In the genomic region with DNA sequence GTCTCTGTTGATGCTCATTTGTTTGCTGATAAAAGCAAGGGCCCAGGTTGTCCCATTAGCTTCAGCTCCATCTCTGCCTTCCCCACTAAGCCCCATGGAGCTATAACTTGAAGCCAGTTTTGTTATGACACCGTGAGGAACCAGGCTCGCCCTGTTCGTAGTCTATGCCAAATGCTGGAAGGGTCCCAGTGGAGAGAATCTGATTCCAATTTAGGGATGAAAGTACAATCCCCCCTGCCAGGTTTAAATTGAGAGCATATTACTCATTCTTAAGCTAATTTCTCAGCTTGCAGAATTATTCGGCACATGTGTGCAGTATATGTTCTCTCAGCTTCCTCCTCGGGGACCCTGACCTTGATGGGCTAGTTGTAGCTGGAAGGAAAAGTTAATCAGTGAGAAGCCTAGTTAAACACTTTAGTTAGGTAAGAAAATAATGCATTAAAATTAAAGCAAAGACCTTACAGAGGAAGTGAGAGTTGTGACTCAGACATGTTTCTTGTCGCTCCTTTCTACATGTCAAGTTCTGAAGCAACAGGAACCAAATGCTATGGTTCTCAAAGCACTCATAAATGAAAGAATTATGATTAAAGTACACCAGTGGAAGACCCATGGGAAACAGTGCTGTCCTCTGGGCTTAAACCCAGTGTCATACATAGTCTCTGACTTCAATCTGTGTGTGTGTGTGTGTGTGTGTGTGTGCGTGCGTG, we compare ENCODE assay signal across 15 mouse cellular contexts.
DNase-seq lines count a peak whose midpoint lies in the region; ATAC-seq lines count a peak whose summit lies in the region.
"Had no signal": no experiment of that assay in that cellular context is flagged by ENCODE, and none has a peak within 500 bp of the region (broad histone marks: within the 10 kb centered on the region; RNA-seq: fewer than 3 reads in every experiment).

No protein-coding gene starts in this region.

- ATAC-seq in embryonic facial prominence, embryonic 11.5 days (replicated peaks; ENCODE audit: insufficient number of reproducible peaks, low FRiP score, low TSS enrichment, low read depth), result peak; percentile 72; the same call in 1 of the 2 replicates
- no peak for ATAC-seq in limb, embryonic 15.5 days (ENCODE audit: insufficient number of reproducible peaks, low FRiP score, low TSS enrichment, low read depth)
- ATAC-seq: midbrain, embryonic 13.5 days had no signal

- no peaks in the 10 kb centered on the region for H3K36me3 ChIP-seq in embryonic facial prominence, embryonic 11.5 days (replicated peaks; ENCODE audit: control insufficient read depth, insufficient read depth, low read depth, low read length)
- no peaks in the 10 kb centered on the region for H3K36me3 ChIP-seq in limb, embryonic 15.5 days
- H3K36me3 ChIP-seq: forebrain, embryonic 10.5 days; G1E; midbrain, embryonic 13.5 days had no signal

- H3K4me3 ChIP-seq in embryonic facial prominence, embryonic 11.5 days (ENCODE audit: low read depth, low read length), result no peak overlapping the region
- H3K4me3 ChIP-seq in limb, embryonic 15.5 days, result no peak overlapping the region
- H3K4me3 ChIP-seq: forebrain, embryonic 10.5 days; heart, adult 2 months; midbrain, embryonic 13.5 days had no signal

- H3K9ac ChIP-seq in embryonic facial prominence, embryonic 11.5 days (replicated peaks; ENCODE audit: low read length), result no peak overlapping the region
- no peak overlapping the region for H3K9ac ChIP-seq in limb, embryonic 15.5 days
- H3K9ac ChIP-seq: midbrain, embryonic 13.5 days had no signal

- no peaks in the 10 kb centered on the region for H3K9me3 ChIP-seq in embryonic facial prominence, embryonic 11.5 days (replicated peaks; ENCODE audit: control insufficient read depth, low read length)
- H3K9me3 ChIP-seq in limb, embryonic 15.5 days, result no peaks in the 10 kb centered on the region
- H3K9me3 ChIP-seq: forebrain, embryonic 10.5 days; midbrain, embryonic 13.5 days had no signal

- H3K27me3 ChIP-seq in embryonic facial prominence, embryonic 11.5 days (ENCODE audit: control insufficient read depth, insufficient read depth, low read length), result no peaks in the 10 kb centered on the region; the same call in 1 of the 2 replicates
- no peaks in the 10 kb centered on the region for H3K27me3 ChIP-seq in limb, embryonic 15.5 days
- H3K27me3 ChIP-seq: midbrain, embryonic 13.5 days had no signal

- H3K27ac ChIP-seq in embryonic facial prominence, embryonic 11.5 days (replicated peaks; ENCODE audit: low read depth, low read length), result no peak overlapping the region
- 0 out of 2 replicates have a peak overlapping the region, but pooled peaks have one; percentile 27 for H3K27ac ChIP-seq in limb, embryonic 15.5 days
- H3K27ac ChIP-seq: forebrain, embryonic 10.5 days; heart, adult 2 months; midbrain, embryonic 13.5 days had no signal

- DNase-seq in embryo, embryonic 11 days, result peak; percentile 62
- DNase-seq in embryo, embryonic 10 days (ENCODE audit: low spot score), result no peak
- peak; percentile 13 for DNase-seq in 3T3-L1 (ENCODE audit: low read depth, low spot score)
- peak; percentile 86 for DNase-seq in embryonic facial prominence, embryonic 11.5 days (ENCODE audit: low spot score)
- DNase-seq in adrenal gland, adult 8-10 months, result no peak
- DNase-seq in thymus, postnatal 36 days, result no peak
- DNase-seq in lung, postnatal 36 days, result no peak
- DNase-seq: cerebellum, postnatal 14 days; heart, adult 2 months; heart, postnatal 10 days; kidney, postnatal 25 days had no signal

- H3K4me1 ChIP-seq in embryonic facial prominence, embryonic 11.5 days (ENCODE audit: control insufficient read depth, insufficient read depth, low read length), result no peaks in the 10 kb centered on the region
- H3K4me1 ChIP-seq in limb, embryonic 15.5 days, result peaks cover 12% of the 10 kb centered on the region; the same call in 1 of the 2 replicates
- H3K4me1 ChIP-seq: forebrain, embryonic 10.5 days had no signal

- no peak overlapping the region for H3K4me2 ChIP-seq in embryonic facial prominence, embryonic 11.5 days (ENCODE audit: low read depth, low read length)
- no peak overlapping the region for H3K4me2 ChIP-seq in limb, embryonic 15.5 days
- H3K4me2 ChIP-seq: midbrain, embryonic 13.5 days had no signal

- WGBS in embryonic facial prominence, embryonic 11.5 days, result 48% methylated on average over 8 of the region's 8 CpGs
- 39% methylated on average over 8 of the region's 8 CpGs for WGBS in limb, embryonic 15.5 days

Comparison
In these comparisons a context has a peak if more than half of its experiments do, and no peak if none do; other contexts are left out.
1. DNase-seq: peak in embryo, embryonic 11 days (single experiment), 3T3-L1 (single experiment) and embryonic facial prominence, embryonic 11.5 days (single experiment); none in embryo, embryonic 10 days (single experiment), adrenal gland, adult 8-10 months (single experiment), thymus, postnatal 36 days (0 of 2) and lung, postnatal 36 days (single experiment).